Mouse (Mus musculus) cerebellum, adult (tissue): ENCODE measurements around the gene Zfp704.

Experiments used
- ATAC-seq: cut with Nextera tagmentation; 2 replicates; pipeline ENCODE4 v1.9.2; 2017; ENCODE audit warnings: mild to moderate bottlenecking, moderate library complexity, mixed read lengths; ENCODE audit not compliant: insufficient number of reproducible peaks, low FRiP score, low TSS enrichment

Zfp704 gene

DNA sequence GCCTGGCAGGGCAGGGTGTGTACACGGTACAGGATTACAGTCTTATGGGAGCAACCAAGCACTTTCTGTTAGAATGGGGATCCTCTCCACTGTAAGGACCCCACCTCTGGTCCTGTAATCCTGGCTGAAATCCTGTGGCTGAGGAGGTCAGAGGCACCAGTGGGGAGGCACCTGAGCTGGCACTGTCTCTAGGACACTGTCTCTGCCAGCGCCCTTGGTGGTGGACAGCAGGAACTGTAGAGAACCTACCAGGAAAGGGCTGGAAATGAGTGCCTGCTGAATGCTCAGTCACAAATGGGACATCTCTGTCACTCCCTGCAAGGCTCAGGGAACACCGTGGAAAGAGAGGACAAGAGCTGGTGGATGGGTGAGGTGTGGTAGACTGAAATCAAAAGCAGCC, 133.5 kb downstream of the Zfp704 start:
- 0 out of 2 replicates have a peak, but pooled peaks have one; percentile 43 for ATAC-seq

DNA sequence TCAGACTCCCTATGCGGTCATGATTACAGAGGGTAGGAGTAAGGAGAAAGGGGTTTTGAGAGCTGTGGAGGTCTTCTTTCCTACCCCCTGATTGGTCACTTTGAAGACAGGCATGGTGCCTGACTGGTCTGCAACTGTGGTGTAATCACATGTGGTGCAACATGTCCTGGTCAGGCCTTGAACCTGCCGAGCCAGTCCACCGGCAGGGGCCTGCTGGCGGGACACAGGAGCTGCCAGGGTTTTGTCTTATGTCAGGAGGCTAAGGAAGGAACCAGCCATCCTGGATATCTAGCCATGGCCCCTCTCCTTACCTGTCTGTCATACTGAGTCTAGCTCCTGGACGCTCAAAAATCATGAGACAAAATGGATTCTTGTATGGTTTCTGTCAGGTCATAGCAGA, 134.4 kb downstream of the Zfp704 start:
- ATAC-seq = no peak

DNA sequence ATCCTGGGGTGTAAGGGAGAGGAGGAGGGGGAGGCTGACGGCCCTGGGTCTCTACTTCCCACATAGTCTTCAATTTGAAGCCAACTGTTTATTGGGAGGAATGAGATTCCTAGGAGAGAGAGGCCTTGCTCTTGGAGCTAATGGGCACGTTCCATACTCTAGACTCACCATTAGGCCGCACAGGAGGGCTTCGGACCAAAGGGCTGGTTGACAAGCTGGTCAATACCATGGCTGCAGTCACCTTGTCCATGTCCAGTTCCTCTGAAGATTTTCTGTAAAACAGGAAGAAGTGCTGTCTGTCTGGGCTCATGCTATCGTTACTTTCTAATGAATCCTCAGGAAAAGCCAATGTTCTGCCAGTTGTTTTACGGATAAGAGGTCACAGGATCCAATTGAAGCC, 135.6 kb downstream of the Zfp704 start:
- ATAC-seq = no peak

DNA sequence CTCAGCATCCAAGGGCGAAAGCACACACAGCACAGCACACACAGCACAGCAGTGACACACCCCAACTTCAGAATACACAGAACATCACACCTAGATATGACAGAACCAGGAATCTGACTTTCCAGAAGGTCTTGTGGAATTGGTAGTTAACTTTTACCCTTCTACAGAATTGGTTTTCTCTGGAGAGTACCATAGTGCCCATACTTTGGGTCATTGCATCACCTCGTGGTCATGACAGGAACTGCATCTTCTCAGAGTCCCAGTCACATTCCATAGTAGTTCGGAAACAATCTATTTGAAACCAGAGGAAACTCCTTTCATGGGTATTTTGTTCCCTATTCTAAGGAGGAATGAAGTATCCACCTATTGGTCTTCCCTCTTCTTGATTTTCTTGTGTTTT, 143.6 kb downstream of the Zfp704 start:
- ATAC-seq = no peak

DNA sequence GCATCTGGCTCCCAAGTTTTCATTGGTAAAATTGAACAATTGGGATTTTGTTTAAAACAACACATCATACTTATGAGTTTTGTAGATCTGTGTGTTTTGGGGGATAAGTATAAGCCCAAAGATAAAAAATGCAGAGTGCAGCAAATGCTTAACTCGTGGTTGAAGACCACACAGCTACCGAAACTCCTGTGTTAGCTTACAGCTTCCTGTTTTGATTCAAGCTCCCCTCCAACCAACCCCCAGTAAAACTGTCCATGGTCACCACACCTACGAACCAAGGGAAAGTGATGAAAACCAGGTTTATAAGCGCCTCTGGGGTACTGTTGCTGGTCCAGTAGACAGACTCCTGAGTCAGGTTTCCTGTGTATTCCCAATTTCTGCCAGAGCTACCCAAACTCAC, 144.2 kb downstream of the Zfp704 start:
- no peak for ATAC-seq

DNA sequence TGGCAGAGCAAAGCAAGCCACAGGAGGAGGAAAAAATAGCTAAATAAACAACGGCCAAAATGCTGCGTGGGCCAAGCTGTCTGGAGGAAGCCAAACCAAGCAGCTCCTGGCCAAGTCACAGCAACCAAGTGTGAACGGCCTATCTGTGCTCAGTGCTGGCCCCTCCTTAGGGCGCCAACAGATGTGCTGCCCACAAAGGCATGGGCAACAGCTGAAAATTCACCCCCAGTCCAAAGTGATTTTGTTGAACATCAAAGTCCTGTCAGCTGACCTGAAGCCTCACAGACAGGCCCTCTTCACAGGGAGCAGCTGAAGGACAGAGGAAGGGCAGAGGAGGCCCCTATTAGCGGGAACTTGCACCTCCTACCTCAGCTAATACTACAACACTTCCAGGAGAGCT, 148.2 kb downstream of the Zfp704 start:
- ATAC-seq = peak; percentile 63; the same call in 1 of the 2 replicates

DNA sequence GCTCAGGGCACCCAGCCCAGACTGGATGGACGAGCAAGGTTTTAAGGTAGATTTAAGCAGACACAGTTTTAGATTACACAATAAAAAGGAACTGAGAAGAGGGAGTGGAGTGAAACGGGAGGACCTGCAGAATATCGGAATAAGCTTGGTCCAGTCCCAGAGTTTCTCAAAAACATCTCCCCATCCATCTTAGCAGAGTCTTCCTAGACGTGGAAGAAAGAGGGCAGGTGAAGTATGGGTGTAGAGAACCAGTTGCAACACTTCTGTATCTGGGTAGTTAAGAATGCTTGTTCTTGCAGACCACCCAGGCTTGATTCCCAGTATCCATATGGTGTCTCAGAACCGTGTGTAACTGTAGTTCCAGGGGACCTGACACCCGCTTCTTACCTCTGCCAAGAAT, 149.6 kb downstream of the Zfp704 start:
- ATAC-seq = no peak

DNA sequence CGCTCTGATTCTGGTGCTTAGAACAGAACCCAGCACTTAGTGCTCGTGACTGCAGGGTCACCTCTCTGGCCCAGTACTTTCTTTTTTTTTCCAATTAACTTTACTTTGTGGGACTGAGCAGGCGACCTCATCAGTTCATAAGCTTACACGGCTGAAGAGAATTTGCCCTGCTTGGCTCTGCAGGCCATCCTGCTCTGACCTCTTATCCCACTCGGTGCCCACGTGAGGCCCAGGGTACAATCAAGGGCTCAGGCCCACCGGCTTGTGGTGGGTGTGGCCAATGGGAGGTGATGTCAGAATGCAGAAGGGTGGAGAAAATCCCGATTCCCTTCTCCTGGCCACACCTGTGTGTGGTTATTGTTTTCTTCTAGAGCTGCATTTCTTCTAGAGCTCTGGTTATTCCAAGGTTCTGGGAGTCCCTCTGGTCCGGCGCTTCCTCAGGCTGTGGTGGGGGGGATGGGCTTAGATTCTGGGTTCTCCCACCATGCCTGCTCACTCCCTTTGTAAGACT, 153.4 kb downstream of the Zfp704 start:
- no peak for ATAC-seq

DNA sequence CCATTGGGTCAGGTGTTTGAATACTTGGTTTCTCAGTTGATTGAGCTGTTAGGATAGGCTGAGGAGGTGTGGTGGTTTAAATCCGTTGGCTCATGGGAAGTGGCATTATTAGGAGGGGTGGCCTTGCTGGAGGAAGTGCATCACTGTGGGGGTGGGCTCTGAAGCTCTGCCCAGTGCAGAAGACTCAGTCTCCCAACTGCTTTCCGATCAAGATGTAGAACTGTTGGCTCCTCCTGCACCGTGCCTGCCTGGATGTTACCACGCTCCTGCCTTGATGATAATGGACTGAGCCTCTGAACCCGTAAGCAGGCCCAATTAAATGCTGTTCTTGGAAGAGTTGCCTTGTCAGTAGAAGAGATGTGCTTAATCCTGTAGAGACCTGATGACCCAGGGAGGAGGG, 154.5 kb downstream of the Zfp704 start:
- no peak for ATAC-seq

DNA sequence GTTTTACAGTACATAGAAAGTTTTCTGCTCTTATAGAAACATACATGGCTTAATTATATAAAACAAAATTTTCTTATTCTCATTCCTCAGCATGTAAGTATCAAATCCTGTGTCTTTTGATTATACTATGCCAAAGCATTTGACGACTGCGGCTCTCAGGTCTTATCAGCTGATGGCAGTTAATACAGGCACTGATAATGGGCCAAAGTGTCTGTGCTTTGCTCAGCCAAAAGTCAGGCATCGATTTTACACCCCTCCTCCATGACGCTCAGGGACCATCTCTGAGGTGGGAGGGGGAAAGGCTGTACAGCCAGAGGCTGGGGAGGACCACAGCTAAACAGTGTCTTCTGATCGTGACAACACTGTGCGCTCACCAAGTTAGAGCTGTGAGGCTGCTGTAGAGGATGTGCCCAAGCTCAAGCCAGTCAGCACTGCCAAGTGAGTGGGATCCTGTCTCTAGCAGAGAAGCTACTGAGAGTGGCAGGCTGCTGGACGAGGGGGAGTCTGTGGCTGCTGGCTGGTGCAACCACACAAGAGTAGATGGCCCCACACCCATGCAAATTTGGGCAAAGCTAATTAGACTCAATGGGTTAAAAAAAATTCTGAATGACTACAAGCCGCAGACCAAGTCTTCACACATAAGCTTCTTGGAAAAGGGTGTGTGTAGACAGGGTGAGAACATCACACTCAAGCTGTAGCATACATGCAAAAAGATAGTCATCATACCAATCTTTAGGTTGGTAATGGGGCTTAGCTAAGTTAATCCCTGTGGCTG, 155.1 kb downstream of the Zfp704 start:
- ATAC-seq = peak; percentile 49; the same call in 1 of the 2 replicates

DNA sequence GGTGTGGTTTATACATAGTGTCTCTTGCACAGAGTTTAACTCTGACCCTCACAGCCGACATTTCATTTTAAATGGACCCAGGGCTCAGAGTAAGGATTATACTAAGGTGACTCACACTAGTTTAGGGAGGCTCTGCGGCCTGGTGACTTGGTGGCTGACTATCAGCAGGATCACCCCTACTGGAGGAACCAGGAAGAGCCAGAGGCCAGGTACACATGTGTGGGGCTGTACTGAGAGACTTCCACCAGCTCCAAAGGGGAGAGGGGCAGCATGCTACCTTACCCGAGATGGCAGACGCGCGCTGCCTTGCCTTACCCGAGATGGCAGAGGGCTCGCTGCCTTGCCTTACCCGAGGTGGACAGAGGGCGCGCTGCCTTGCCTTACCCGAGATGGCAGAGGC, 159.4 kb downstream of the Zfp704 start:
- ATAC-seq = no peak

DNA sequence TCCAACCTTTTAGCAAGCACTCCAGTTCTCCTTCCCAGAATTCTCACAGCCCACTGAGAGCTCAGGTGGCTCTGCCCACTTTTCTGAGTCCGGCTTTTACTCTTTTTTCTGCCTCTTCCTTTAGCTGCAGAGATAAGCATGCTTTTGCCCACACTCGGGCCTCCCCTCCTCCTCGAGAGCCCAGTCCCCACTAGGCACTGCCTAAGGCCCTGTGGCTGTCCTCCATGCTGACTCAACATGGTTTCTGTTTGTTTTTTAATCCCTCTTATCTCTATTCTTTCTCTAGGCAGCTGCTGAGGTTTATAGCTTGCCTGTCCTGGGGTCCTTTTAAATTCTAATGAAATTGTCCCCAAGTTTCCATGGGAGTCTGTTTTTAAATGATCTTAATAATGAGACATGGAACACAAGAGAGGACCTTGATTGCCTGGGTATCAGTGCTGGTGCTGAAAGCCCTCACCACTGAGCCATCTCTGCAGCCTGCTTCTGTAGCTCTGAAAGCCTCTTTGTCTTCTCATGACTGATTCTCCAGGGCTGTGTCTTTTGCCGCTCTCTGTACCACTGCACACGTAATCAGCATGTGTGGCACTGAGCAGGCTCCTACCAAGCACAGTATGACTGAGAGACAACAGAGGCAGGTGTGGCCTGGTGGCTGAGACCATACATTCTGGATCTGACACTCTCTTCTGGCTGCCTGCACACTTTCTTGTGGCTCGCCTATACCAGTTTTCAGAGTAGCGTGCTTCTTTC, 160.5 kb downstream of the Zfp704 start:
- no peak for ATAC-seq

DNA sequence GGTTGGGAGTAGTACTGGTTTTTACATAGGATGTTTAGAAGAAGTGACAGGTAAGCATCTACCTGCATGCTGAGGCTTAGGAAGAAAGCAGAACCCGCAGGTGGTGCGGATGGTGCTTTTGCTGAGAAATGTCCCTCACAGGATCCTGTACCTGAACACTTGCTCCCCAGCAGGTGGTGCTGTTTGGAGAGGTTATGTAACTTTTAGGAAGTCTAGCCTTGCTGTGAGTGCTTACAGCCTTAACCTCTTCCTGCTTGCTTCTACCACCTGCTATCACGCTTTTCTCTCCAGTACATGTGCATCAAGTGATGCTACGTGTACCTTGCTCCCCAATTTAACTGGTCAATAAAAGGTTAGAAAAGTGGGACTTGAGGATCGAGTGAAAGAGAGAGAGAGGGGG, 161.3 kb downstream of the Zfp704 start:
- no peak for ATAC-seq

DNA sequence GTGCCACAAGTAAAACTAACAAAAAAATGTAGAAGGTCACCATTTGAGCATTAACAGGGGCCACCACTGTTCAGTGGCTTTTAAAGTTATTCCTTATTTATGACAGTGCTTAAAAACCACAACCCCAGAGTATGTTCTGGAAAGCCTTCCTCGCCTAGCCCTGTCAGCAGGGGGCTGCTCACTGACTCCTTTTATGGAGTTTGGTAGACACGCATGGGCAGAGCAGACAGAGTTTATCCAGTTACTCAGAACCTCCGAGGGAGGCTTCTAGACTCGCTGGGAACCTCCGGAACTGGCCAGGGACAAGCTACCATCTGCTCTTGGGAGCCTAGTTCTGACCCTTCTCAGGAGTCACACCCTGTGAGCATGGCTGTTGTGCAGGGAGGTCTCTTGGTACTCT, 165.3 kb downstream of the Zfp704 start:
- no peak for ATAC-seq

DNA sequence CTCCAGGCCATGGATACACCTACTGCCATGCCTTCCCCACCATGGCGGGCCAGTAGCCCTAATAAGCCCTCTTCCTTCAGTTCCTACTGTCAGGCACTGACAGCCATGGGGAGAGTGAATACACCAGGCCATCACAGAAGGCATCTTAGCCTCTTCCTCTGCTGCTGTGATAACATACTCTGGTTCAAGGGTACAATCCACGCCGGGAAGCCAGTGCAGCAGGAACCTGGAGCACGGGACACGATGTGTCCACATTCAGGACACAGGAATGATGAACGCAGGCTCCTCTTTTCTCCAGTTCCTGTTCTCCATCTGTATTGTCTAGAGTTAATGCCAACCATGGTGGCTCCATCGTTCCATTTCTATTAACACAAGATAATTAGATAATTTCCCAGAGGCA, 165.9 kb downstream of the Zfp704 start:
- no peak for ATAC-seq

DNA sequence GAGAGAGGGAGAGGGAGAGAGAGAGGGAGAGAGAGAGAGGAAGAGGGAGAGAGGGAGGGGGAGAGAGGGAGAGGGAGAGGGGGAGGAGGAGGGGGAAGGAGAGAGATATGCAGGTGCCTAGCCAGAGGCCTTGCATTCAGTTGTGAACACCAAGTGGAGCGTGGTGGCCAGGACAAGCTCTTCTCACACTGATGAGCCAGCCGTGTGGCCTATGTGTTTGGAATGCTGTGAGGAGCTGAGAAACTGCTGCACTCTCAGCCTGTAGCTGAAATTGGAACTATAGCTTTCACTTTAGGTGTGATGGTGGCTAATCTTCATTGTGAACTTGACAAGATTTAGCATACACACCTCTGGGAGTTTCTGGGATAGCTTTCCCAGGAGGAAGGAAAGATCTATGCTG, 166.4 kb downstream of the Zfp704 start:
- no peak for ATAC-seq

DNA sequence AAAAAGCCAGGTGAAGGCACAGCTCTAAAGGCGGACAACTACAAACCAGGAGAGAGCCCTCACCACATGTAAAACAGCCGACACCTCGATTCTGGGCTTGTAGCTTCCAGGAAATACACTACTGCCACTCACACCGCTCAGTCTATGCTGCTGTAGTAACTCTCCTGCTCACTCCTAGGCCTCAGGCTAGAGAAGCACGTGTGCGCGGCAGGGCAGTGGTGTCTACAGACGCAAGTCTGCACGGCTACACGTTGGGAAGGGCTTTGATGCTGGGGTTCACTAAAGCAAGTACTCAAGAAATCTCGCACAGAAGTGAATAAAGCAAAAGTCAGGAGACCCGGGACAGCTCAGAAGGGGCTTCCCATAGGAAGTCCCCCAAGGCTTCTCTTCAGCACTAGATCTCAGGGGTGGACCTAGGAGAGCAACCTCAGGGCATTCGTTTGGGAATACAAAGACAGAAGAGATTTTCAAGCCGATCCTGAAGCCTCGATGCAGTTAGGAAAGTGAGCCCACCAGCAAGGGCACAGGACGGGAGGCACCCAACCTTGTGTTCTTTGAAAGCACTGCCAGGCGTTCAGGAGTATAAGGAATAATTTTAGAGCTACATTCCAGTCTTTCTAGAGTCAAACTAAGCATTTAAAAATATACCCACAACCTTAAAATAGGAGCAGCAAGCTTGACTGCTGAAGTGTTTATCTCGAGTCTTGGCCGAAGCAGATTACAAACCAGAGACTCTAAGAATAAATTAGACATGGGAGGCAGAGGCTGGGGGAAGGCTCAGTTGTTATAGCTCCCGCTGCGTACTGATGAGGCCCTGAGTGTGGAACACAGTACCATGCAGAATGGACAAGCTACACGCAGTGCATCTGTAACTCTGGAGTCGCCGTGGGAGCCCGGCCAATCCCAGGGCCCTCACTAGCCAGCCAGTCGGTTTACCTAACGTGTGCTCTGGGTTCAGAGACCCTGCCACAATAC, 168.0 kb downstream of the Zfp704 start:
- no peak for ATAC-seq

DNA sequence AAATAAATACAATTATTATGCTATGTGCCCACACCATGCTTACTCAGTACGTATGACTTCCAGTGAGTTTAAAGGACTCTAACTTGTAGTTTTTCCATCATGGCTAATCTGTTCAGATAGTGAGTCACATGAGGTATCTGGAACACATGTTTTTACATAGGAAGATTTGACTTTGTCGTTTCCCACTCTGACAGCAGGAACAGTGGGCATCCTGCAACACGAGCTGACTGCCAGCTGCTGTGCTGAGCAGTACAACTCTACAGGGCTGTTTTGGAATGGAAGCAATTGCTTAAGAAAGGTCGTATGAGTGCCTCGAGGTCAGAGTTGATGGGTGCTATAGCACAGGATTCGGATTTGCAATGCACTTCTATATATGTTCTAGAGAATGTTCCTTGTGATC, 169.4 kb downstream of the Zfp704 start:
- ATAC-seq = no peak

DNA sequence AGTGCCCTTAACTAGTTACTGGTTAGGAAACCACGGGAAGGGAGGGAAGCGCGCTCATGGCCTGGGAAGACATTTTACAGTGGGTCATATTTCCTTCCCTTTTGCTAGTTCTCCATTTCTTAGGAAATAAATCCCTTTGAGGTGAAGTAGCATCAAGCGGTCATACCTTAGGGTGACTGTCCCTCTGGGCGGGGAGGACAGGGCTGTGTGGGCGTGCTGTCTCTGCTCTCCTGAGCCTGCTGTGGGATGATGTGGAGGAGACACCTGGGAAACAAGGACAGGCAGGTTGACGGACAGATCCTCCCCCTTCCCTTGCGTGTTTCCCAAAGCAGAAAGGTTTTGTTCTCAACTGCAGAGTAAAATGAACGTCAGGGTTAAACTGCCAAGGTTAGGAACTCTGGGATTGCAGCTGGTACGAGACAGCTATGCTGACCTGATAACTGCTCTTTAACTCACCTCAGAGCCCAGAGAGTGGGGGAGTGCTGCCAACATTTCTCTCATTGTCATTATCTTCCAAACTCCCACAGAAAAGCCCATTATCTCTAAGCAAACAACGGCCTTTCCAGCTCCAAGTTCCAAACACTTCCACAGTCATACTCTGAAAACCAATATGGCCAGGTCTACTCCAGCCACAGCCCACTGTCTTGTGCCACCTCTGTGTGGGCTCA, 170.1 kb downstream of the Zfp704 start:
- no peak for ATAC-seq

DNA sequence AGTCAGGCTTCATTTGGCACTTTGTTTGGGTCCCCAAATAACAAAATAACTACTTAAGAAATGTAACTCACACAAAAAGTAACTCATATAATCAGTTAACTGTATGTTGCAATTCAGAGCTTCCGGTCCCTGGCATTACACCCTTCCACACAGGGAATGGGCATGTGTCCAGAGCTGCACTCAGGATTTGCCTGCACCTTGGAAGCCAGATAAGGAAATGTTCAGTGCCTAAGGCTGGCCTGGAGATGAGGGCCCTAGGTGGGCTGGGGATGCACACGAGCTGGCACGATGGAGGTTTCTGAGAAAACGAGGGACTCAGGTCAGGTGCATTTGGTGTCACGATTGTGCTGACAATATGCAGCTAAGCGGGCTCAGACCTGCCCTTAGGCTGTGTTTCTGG, 173.6 kb downstream of the Zfp704 start:
- no peak for ATAC-seq
